Mouse (Mus musculus) lung, postnatal 0 days (tissue): ENCODE data around the gene Adcyap1r1.

Source experiments
- CTCF ChIP-seq: IDR thresholded peaks from 2 replicates; pipeline ENCODE4 v1.5.1; 2016; ENCODE audit warnings: antibody characterized with exemption, mild to moderate bottlenecking
- EP300 ChIP-seq: IDR thresholded peaks from 2 replicates; pipeline ENCODE4 v1.6.1; 2016; ENCODE audit warnings: antibody characterized with exemption, mild to moderate bottlenecking, control low read depth

- TF ChIP-seq EP300 (no peak), CTCF (no peak)
Observed at GRCm38 (mm10) chr6:55448976-55449678, 2.7 kb upstream of the Adcyap1r1 start.
